Mouse (Mus musculus) kidney, embryonic 14.5 days (tissue): ENCODE data around the gene Fdx1. TPM values are rescaled to one million over a fixed set of nuclear protein-coding genes. Genes with fewer than 3 reads are reported as not detected.

Experiments
- ATAC-seq: fragments of 200-750 bp; cut with Nextera tagmentation; 2 replicates; pipeline ENCODE4 v1.8.0; 2017; ENCODE audit warnings: moderate number of reproducible peaks, mild to moderate bottlenecking, moderate TSS enrichment, moderate library complexity; ENCODE audit not compliant: low FRiP score, low TSS enrichment
- H3K27ac ChIP-seq: fragments of 300-500 bp; sonication (generic); 2 replicates; pipeline ENCODE4 v1.5.1; 2014; ENCODE audit warnings: low read depth, mild to moderate bottlenecking, low read length, moderate library complexity, mixed read lengths
- H3K27me3 ChIP-seq: fragments of 300-500 bp; sonication (generic); 2 replicates; pipeline ENCODE4 v1.6.1; 2014; ENCODE audit warnings: mild to moderate bottlenecking, low read length; ENCODE audit not compliant: control insufficient read depth, insufficient read depth
- H3K36me3 ChIP-seq: fragments of 300-500 bp; sonication (generic); 2 replicates; pipeline ENCODE4 v1.6.1; 2014; ENCODE audit warnings: low read length, mixed read lengths; ENCODE audit not compliant: control insufficient read depth, insufficient read depth
- H3K4me1 ChIP-seq: fragments of 300-500 bp; sonication (generic); 2 replicates; pipeline ENCODE4 v1.6.1; 2014; ENCODE audit warnings: low read length, mixed read lengths; ENCODE audit not compliant: control insufficient read depth, insufficient read depth
- H3K4me2 ChIP-seq: fragments of 300-500 bp; sonication (generic); replicated peaks from 2 replicates; pipeline ENCODE4 v1.6.1; 2014; ENCODE audit warnings: low read depth, mild to moderate bottlenecking, low read length
- H3K4me3 ChIP-seq: fragments of 300-500 bp; sonication (generic); 2 replicates; pipeline ENCODE4 v1.5.1; 2014; ENCODE audit warnings: mild to moderate bottlenecking, low read length
- H3K9ac ChIP-seq: fragments of 300-500 bp; sonication (generic); 2 replicates; pipeline ENCODE4 v1.6.1; 2014; ENCODE audit warnings: low read depth, mild to moderate bottlenecking, low read length, moderate library complexity
- H3K9me3 ChIP-seq: fragments of 300-500 bp; sonication (generic); 2 replicates; pipeline ENCODE4 v1.6.1; 2016; ENCODE audit warnings: low read length; ENCODE audit not compliant: control insufficient read depth
- WGBS: fragments of 180-500 bp; shearing (Covaris S2); extraction: QIAGEN DNeasy Blood & Tissue Kit; methylation state at CpG from one replicate; pipeline ENCODE4 v1.1.7; 2014; 5-methylcytosine and 5-hydroxymethylcytosine counted together
- polyA plus RNA-seq: library from polyadenylated mRNA; unstranded; fragments of >200 nt; fragmentation: Nextera tagmentation; extraction: Ambion mirVana; gene quantifications from 2 replicates; pipeline ENCODE4 v1.2.1, GENCODE M21; 2014

The Fdx1 gene
- polyA plus RNA-seq, 1 experiment from 2014 or later = 93.5 TPM

DNA sequence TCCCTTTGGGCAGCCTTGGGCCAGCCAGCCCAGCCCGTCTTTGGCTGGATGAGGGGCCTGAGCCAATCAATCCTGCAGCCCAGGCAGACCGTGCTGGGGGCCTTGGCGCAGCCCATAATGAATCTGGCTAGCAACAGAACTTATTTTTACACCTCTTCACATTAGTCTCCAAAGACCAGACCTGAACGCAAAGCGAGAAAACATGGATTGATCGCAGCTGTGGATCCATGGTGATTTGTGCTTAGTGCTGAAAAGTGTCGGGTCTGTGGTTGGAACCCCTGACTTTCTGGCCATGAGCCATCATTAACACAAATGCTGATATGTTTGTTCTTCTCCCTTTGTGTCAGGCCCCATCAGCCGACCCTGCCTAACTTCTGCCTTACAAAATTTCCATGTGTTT is 56.4 kb downstream of the Fdx1 start:
- no peak overlapping the region for H3K4me2 ChIP-seq
- WGBS = 66% methylated on average over 8 of the region's 8 CpGs
- no peak overlapping the region for H3K9ac ChIP-seq
- no peaks in the 10 kb centered on the region for H3K27me3 ChIP-seq
- no peaks in the 10 kb centered on the region for H3K4me1 ChIP-seq
- no peak for ATAC-seq
- no peaks in the 10 kb centered on the region for H3K36me3 ChIP-seq
- H3K9me3 ChIP-seq = no peaks in the 10 kb centered on the region
- no peak overlapping the region for H3K27ac ChIP-seq
- H3K4me3 ChIP-seq = no peak overlapping the region

Other genes with a start within 250 kb of the Fdx1 start
- gene Arhgap20, start 198.2 kb downstream of the Fdx1 start, polyA plus RNA-seq = 4.8 and 5.7 TPM in 2 replicates
- 158 and 184 TPM in 2 replicates for gene Rdx, start 83.6 kb upstream of the Fdx1 start, polyA plus RNA-seq
- gene Zc3h12c, start 205.0 kb upstream of the Fdx1 start, polyA plus RNA-seq = 5.4 and 5.5 TPM in 2 replicates